Mouse (Mus musculus): ENCODE results near the gene Gm20388. TPM values are rescaled to one million over a fixed set of nuclear protein-coding genes. Genes with fewer than 3 reads are reported as not detected.

Gene Gm20388
- polyA plus RNA-seq, 1 experiment from 2014 or later: 5.3 TPM

DNA sequence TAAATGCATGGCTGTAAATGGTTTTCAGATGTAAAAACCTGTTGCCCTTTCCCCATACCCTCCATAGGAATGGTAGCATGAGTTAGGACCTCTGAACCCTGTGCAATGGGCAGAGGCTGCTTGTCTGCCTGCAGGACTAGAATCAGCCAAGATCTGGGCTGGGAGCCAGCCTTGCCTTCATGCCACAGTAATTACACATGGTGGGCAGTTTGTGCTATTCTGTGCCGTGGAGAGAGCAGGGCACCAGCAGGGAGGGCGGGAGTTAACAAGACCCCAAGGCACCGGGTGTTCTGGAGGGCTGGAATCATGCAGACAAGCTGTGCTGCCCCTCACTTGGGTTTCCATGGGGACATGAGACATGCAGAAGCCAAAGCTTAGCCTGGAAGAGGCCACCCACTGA lies 2894.7 kb downstream of the Gm20388 start:
- DNase-seq (ENCODE audit: low spot score) (no peak), ATAC-seq (replicated peaks; ENCODE audit: low FRiP score) (no peak)
- Histone ChIP-seq H3K4me3 (ENCODE audit: low read depth, low read length) (no peak overlapping the region), H3K36me3 (ENCODE audit: control insufficient read depth, insufficient read depth, low read length) (no peaks in the 10 kb centered on the region), H3K4me1 (replicated peaks; ENCODE audit: control insufficient read depth, insufficient read depth, low read length) (no peaks in the 10 kb centered on the region; the same call in 1 of the 2 replicates), H3K9ac (ENCODE audit: low read depth, low read length) (no peak overlapping the region), H3K27ac (ENCODE audit: low read depth, low read length) (no peak overlapping the region), H3K9me3 (ENCODE audit: control insufficient read depth, low read length) (no peaks in the 10 kb centered on the region), H3K4me2 (no peak overlapping the region), H3K27me3 (replicated peaks; ENCODE audit: control insufficient read depth, insufficient read depth, low read length) (0 out of 2 replicates have a peak, but pooled peaks cover 5% of the 10 kb centered on the region)
- 74% methylated on average over 3 of the region's 3 CpGs for WGBS

DNA sequence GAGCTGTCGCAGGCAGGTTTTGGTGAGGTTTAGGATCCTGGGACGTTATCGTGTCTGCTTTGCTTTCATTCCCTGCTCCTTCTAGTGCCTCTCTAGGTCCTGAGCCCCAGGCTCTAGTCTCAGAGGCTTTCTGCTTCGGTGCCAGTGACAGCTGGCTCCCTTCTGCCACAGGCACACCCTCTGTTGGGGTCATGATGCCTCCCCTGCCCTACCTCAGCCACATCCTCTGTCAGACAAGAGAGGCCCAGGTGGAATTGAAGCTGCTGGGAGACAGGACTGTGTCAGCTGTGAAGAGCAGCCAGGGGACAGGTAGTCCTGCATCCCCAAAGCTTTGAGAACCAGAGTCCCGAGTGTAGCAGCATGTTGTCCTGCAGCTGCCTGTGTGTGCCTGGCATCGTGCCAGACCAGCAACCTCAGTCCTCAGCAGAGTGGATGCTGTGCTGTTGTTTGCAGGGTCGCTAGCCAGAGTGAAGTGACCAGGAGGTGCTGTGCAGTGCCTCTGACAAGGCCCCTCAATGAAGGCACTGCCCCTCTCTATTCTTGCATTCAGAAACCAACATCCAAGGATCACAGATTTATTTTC lies 2896.4 kb downstream of the Gm20388 start:
- Histone ChIP-seq H3K4me2 (no peak overlapping the region), H3K27me3 (replicated peaks; ENCODE audit: control insufficient read depth, insufficient read depth, low read length) (0 out of 2 replicates have a peak, but pooled peaks cover 5% of the 10 kb centered on the region), H3K27ac (ENCODE audit: low read depth, low read length) (no peak overlapping the region), H3K36me3 (ENCODE audit: control insufficient read depth, insufficient read depth, low read length) (no peaks in the 10 kb centered on the region), H3K9ac (ENCODE audit: low read depth, low read length) (no peak overlapping the region), H3K4me3 (ENCODE audit: low read depth, low read length) (no peak overlapping the region), H3K9me3 (ENCODE audit: control insufficient read depth, low read length) (no peaks in the 10 kb centered on the region), H3K4me1 (replicated peaks; ENCODE audit: control insufficient read depth, insufficient read depth, low read length) (no peaks in the 10 kb centered on the region; the same call in 1 of the 2 replicates)
- DNase-seq (ENCODE audit: low spot score) (no peak), ATAC-seq (replicated peaks; ENCODE audit: low FRiP score) (no peak)
- 81% methylated on average over 7 of the region's 7 CpGs for WGBS

DNA sequence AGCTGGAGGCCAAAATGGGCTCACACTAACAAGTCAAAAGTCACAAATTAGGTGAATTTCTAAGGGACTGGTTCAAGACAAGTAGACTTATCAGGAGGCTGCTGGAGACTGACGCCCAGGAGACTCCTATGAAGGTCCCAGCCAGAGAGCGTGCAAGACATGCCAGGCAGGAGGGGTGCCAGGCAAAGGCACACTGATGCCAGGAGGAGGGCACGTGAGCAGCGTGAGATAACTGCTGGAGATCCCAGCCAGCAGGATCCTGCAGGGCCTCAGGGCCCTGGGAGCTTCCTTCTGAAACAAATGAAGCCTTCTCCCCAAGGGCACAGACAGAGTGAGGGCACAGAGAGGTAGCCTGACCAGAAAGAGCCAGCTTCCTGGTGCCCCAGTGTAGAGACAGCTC lies 2897.3 kb downstream of the Gm20388 start:
- WGBS: 86% methylated on average over 4 of the region's 4 CpGs
- no peak overlapping the region for H3K4me3 ChIP-seq (ENCODE audit: low read depth, low read length)
- H3K9ac ChIP-seq (ENCODE audit: low read depth, low read length): no peak overlapping the region
- no peaks in the 10 kb centered on the region; the same call in 1 of the 2 replicates for H3K4me1 ChIP-seq (replicated peaks; ENCODE audit: control insufficient read depth, insufficient read depth, low read length)
- 0 out of 2 replicates have a peak, but pooled peaks cover 5% of the 10 kb centered on the region for H3K27me3 ChIP-seq (replicated peaks; ENCODE audit: control insufficient read depth, insufficient read depth, low read length)
- no peak overlapping the region for H3K27ac ChIP-seq (ENCODE audit: low read depth, low read length)
- ATAC-seq (replicated peaks; ENCODE audit: low FRiP score): no peak
- no peaks in the 10 kb centered on the region for H3K36me3 ChIP-seq (ENCODE audit: control insufficient read depth, insufficient read depth, low read length)
- no peak for DNase-seq (ENCODE audit: low spot score)
- H3K9me3 ChIP-seq (ENCODE audit: control insufficient read depth, low read length): no peaks in the 10 kb centered on the region
- H3K4me2 ChIP-seq: no peak overlapping the region

- 71% methylated on average over 8 of the region's 8 CpGs for WGBS
- DNase-seq (ENCODE audit: low spot score) (no peak), ATAC-seq (replicated peaks; ENCODE audit: low FRiP score) (no peak)
Observed at GRCm38 (mm10) chr8:122810376-122810775, 2899.7 kb downstream of the Gm20388 start.

DNA sequence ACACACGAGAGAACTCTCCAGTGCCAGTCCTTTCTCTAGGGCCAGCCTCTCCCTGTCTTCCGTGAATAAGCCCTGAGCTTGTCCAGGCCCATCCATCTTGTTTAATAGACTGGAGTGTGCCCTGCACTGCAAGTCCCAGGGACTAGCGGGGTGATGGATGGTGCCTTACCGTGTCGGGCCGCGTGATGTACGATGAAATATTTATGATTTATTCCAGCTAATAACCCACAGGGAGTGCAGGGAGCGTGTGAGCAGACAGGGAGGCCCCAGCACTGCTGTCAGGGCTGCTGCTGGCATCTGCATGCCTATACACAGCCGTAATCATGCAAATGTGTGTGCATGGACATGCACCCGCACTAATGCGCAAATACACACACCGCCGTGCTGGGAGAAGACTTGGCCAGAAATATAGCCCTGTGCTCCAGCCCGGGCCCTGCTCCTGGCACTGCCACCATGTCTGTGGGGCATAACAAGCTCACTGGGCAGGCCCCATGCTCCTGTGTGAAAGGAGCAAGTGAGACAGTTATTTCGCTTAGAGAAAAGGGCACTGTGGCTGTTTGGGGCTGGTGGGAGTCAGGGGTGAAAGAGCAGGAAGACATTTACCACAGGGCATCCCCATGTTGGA lies 2901.3 kb downstream of the Gm20388 start:
- 88% methylated on average over 16 of the region's 16 CpGs for whole genome bisulfite sequencing
- H3K4me3 ChIP-seq (ENCODE audit: low read depth, low read length): no peak overlapping the region
- no peak overlapping the region for H3K9ac ChIP-seq (ENCODE audit: low read depth, low read length)
- ATAC-seq (replicated peaks; ENCODE audit: low FRiP score): no peak
- H3K4me1 ChIP-seq (replicated peaks; ENCODE audit: control insufficient read depth, insufficient read depth, low read length): no peaks in the 10 kb centered on the region
- no peak overlapping the region for H3K27ac ChIP-seq (ENCODE audit: low read depth, low read length)
- H3K4me2 ChIP-seq: no peak overlapping the region
- no peak for DNase-seq (ENCODE audit: low spot score)
- no peaks in the 10 kb centered on the region for H3K9me3 ChIP-seq (ENCODE audit: control insufficient read depth, low read length)
- H3K27me3 ChIP-seq (replicated peaks; ENCODE audit: control insufficient read depth, insufficient read depth, low read length): no peaks in the 10 kb centered on the region
- H3K36me3 ChIP-seq (ENCODE audit: control insufficient read depth, insufficient read depth, low read length): no peaks in the 10 kb centered on the region

More at GRCm38 (mm10) chr8:122810376-122810775, 2899.7 kb downstream of the Gm20388 start:
- Histone ChIP-seq H3K27ac (ENCODE audit: low read depth, low read length) (no peak overlapping the region), H3K36me3 (ENCODE audit: control insufficient read depth, insufficient read depth, low read length) (no peaks in the 10 kb centered on the region), H3K9me3 (ENCODE audit: control insufficient read depth, low read length) (no peaks in the 10 kb centered on the region), H3K4me1 (replicated peaks; ENCODE audit: control insufficient read depth, insufficient read depth, low read length) (no peaks in the 10 kb centered on the region), H3K9ac (ENCODE audit: low read depth, low read length) (no peak overlapping the region), H3K4me2 (no peak overlapping the region), H3K4me3 (ENCODE audit: low read depth, low read length) (no peak overlapping the region), H3K27me3 (replicated peaks; ENCODE audit: control insufficient read depth, insufficient read depth, low read length) (0 out of 2 replicates have a peak, but pooled peaks cover 3% of the 10 kb centered on the region)

GRCm38 (mm10) chr8:122812610-122813250 lies 2902.1 kb downstream of the Gm20388 start:
- Histone ChIP-seq H3K27me3 (replicated peaks; ENCODE audit: control insufficient read depth, insufficient read depth, low read length) (no peaks in the 10 kb centered on the region), H3K4me1 (replicated peaks; ENCODE audit: control insufficient read depth, insufficient read depth, low read length) (no peaks in the 10 kb centered on the region), H3K4me2 (no peak overlapping the region), H3K9me3 (ENCODE audit: control insufficient read depth, low read length) (no peaks in the 10 kb centered on the region), H3K27ac (ENCODE audit: low read depth, low read length) (no peak overlapping the region), H3K4me3 (ENCODE audit: low read depth, low read length) (no peak overlapping the region), H3K9ac (ENCODE audit: low read depth, low read length) (no peak overlapping the region), H3K36me3 (ENCODE audit: control insufficient read depth, insufficient read depth, low read length) (no peaks in the 10 kb centered on the region)
- ATAC-seq (replicated peaks; ENCODE audit: low FRiP score) (no peak), DNase-seq (ENCODE audit: low spot score) (no peak)
- 82% methylated on average over 14 of the region's 14 CpGs for WGBS

GRCm38 (mm10) chr8:122814608-122815007 lies 2904.0 kb downstream of the Gm20388 start:
- DNase-seq (ENCODE audit: low spot score): no peak
- ATAC-seq (replicated peaks; ENCODE audit: low FRiP score): no peak
- H3K9me3 ChIP-seq (ENCODE audit: control insufficient read depth, low read length): no peaks in the 10 kb centered on the region
- H3K4me1 ChIP-seq (replicated peaks; ENCODE audit: control insufficient read depth, insufficient read depth, low read length): no peaks in the 10 kb centered on the region
- H3K4me3 ChIP-seq (ENCODE audit: low read depth, low read length): no peak overlapping the region
- 64% methylated on average over 7 of the region's 7 CpGs for WGBS
- no peak overlapping the region for H3K9ac ChIP-seq (ENCODE audit: low read depth, low read length)
- no peaks in the 10 kb centered on the region for H3K27me3 ChIP-seq (replicated peaks; ENCODE audit: control insufficient read depth, insufficient read depth, low read length)
- H3K36me3 ChIP-seq (ENCODE audit: control insufficient read depth, insufficient read depth, low read length): no peaks in the 10 kb centered on the region
- H3K27ac ChIP-seq (ENCODE audit: low read depth, low read length): no peak overlapping the region
- no peak overlapping the region for H3K4me2 ChIP-seq

GRCm38 (mm10) chr8:122816965-122817364 lies 2906.3 kb downstream of the Gm20388 start:
- no peaks in the 10 kb centered on the region for H3K27me3 ChIP-seq (replicated peaks; ENCODE audit: control insufficient read depth, insufficient read depth, low read length)
- H3K4me3 ChIP-seq (ENCODE audit: low read depth, low read length): no peak overlapping the region
- 82% methylated on average over 6 of the region's 6 CpGs for WGBS
- no peak overlapping the region for H3K4me2 ChIP-seq
- H3K9ac ChIP-seq (ENCODE audit: low read depth, low read length): no peak overlapping the region
- H3K4me1 ChIP-seq (replicated peaks; ENCODE audit: control insufficient read depth, insufficient read depth, low read length): no peaks in the 10 kb centered on the region
- H3K9me3 ChIP-seq (ENCODE audit: control insufficient read depth, low read length): no peaks in the 10 kb centered on the region
- no peak overlapping the region for H3K27ac ChIP-seq (ENCODE audit: low read depth, low read length)
- ATAC-seq (replicated peaks; ENCODE audit: low FRiP score) (no peak), DNase-seq (ENCODE audit: low spot score) (no peak)
- H3K36me3 ChIP-seq (ENCODE audit: control insufficient read depth, insufficient read depth, low read length): no peaks in the 10 kb centered on the region
